Mouse (Mus musculus) pancreas, adult 10 weeks (tissue): ENCODE data around the gene Slx. TPM values are rescaled to one million over a fixed set of nuclear protein-coding genes. Genes with fewer than 3 reads are reported as not detected.

Experiments
- polyA plus RNA-seq: library from polyadenylated mRNA; stranded (reverse); fragments of 350-450 nt; fragmentation: Illumina TruSeq; extraction: RNeasy Lipid Tissue Mini Kit (QIAGEN cat#74804); gene quantifications from one replicate; pipeline ENCODE4 v1.2.3, GENCODE M21; 2015; ENCODE audit warnings: low read depth, low replicate concordance; ENCODE audit not compliant: insufficient read depth

The Slx gene
- polyA plus RNA-seq = not detected

DNA sequence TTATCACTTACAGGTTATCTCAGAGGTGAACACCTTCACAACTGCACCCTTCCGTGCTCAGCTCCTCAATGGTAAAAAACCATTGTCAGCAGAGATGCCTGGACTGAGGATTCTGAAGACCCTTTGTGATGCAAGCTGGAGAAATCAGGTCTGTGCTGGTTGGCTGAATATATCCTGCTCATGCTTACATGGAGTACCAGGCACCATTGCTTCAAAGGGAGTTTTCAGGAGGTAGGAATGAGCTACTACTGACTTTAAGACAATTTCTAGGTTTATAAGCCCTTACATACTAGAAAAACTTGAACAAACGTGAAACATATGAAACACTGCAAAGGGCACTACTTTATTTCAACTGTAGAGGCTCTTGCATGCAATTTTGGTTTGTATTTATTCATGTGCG lies at the start of gene Slx:
Slx (minus strand) TSS at position 101 of the 400 bp plus-strand sequence.

Other genes with a start within 250 kb of the Slx start
- gene Gm2030, start 235.5 kb downstream of the Slx start, polyA plus RNA-seq = not detected
- not detected for gene Gm14525, start 157.1 kb upstream of the Slx start, polyA plus RNA-seq